Mouse (Mus musculus): ENCODE measurements around the gene Ralgapa2. TPM values are rescaled to one million over a fixed set of nuclear protein-coding genes. Genes with fewer than 3 reads are reported as not detected.

Ralgapa2 gene
- polyA plus RNA-seq, 1 experiment from 2014 or later = 4.0 TPM

- Histone ChIP-seq H3K27ac (no peak within 1 kb of the TSS), H3K4me1 (peaks cover 44% of the 10 kb centered on the region), H3K4me3 (peak within 1 kb of the TSS; percentile 47), H3K4me2 (peak within 1 kb of the TSS; percentile 99), H3K27me3 (peaks cover 90% of the 10 kb centered on the region), H3K36me3 (no peaks in the 10 kb centered on the region), H3K9ac (no peak within 1 kb of the TSS), H3K9me3 (no peaks in the 10 kb centered on the region)
- ATAC-seq (ENCODE audit: insufficient number of reproducible peaks, low FRiP score, low TSS enrichment, low read depth) = no peak; the same call in 1 of the 2 replicates
- under 1% methylated on average over 78 of the region's 86 CpGs for WGBS
Observed at GRCm38 (mm10) chr2:146221076-146221928, 290.8 kb downstream of the Ralgapa2 start, which contains the start of gene Insm1. Gene Insm1 (plus strand): TSS chr2:146221921.

- Histone ChIP-seq H3K4me3 (peak overlapping the region; percentile 47), H3K4me2 (peak overlapping the region; percentile 99), H3K4me1 (peaks cover 44% of the 10 kb centered on the region), H3K27me3 (peaks cover 90% of the 10 kb centered on the region), H3K9ac (no peak overlapping the region), H3K9me3 (no peaks in the 10 kb centered on the region), H3K36me3 (no peaks in the 10 kb centered on the region), H3K27ac (no peak overlapping the region)
- no peak for ATAC-seq (ENCODE audit: insufficient number of reproducible peaks, low FRiP score, low TSS enrichment, low read depth)
- WGBS = 2% methylated on average over 24 of the region's 24 CpGs
Observed at GRCm38 (mm10) chr2:146220591-146221075, 291.5 kb downstream of the Ralgapa2 start.

GRCm38 (mm10) chr2:146219791-146220190 lies 292.4 kb downstream of the Ralgapa2 start:
- 13% methylated on average over 11 of the region's 11 CpGs for WGBS
- Histone ChIP-seq H3K4me1 (peaks cover 44% of the 10 kb centered on the region), H3K9ac (no peak overlapping the region), H3K27ac (no peak overlapping the region), H3K27me3 (peaks cover 90% of the 10 kb centered on the region), H3K36me3 (no peaks in the 10 kb centered on the region), H3K4me3 (no peak overlapping the region), H3K4me2 (no peak overlapping the region), H3K9me3 (no peaks in the 10 kb centered on the region)
- no peak for ATAC-seq (ENCODE audit: insufficient number of reproducible peaks, low FRiP score, low TSS enrichment, low read depth)

GRCm38 (mm10) chr2:146218881-146219535 lies 293.1 kb downstream of the Ralgapa2 start:
- Histone ChIP-seq H3K9me3 (no peaks in the 10 kb centered on the region), H3K4me2 (no peak overlapping the region), H3K4me1 (peaks cover 44% of the 10 kb centered on the region), H3K36me3 (no peaks in the 10 kb centered on the region), H3K27me3 (peaks cover 88% of the 10 kb centered on the region), H3K27ac (no peak overlapping the region), H3K9ac (no peak overlapping the region), H3K4me3 (no peak overlapping the region)
- WGBS = 3% methylated on average over 19 of the region's 19 CpGs
- no peak for ATAC-seq (ENCODE audit: insufficient number of reproducible peaks, low FRiP score, low TSS enrichment, low read depth)

GRCm38 (mm10) chr2:146218161-146218691 lies 293.9 kb downstream of the Ralgapa2 start:
- Histone ChIP-seq H3K36me3 (no peaks in the 10 kb centered on the region), H3K4me1 (peaks cover 39% of the 10 kb centered on the region), H3K27ac (no peak overlapping the region), H3K27me3 (peaks cover 85% of the 10 kb centered on the region), H3K9me3 (no peaks in the 10 kb centered on the region), H3K4me3 (peak overlapping the region; percentile 24), H3K4me2 (peak overlapping the region; percentile 36), H3K9ac (no peak overlapping the region)
- WGBS = 1% methylated on average over 40 of the region's 40 CpGs
- no peak for ATAC-seq (ENCODE audit: insufficient number of reproducible peaks, low FRiP score, low TSS enrichment, low read depth)

- no peak overlapping the region for H3K4me3 ChIP-seq
- no peak for ATAC-seq (ENCODE audit: insufficient number of reproducible peaks, low FRiP score, low TSS enrichment, low read depth)
- no peak overlapping the region for H3K4me2 ChIP-seq
- H3K4me1 ChIP-seq = peaks cover 31% of the 10 kb centered on the region
- H3K9ac ChIP-seq = no peak overlapping the region
- H3K27ac ChIP-seq = no peak overlapping the region
- no peaks in the 10 kb centered on the region for H3K36me3 ChIP-seq
- H3K27me3 ChIP-seq = peaks cover 81% of the 10 kb centered on the region
- no peaks in the 10 kb centered on the region for H3K9me3 ChIP-seq
- WGBS = 3% methylated on average over 16 of the region's 16 CpGs
Observed at GRCm38 (mm10) chr2:146217227-146217980, 294.7 kb downstream of the Ralgapa2 start.

GRCm38 (mm10) chr2:146216111-146217064 lies 295.8 kb downstream of the Ralgapa2 start:
- H3K27ac ChIP-seq = no peak overlapping the region
- no peak overlapping the region for H3K4me2 ChIP-seq
- peaks cover 21% of the 10 kb centered on the region for H3K4me1 ChIP-seq
- H3K9me3 ChIP-seq = no peaks in the 10 kb centered on the region
- no peak overlapping the region for H3K4me3 ChIP-seq
- ATAC-seq (ENCODE audit: insufficient number of reproducible peaks, low FRiP score, low TSS enrichment, low read depth) = no peak
- H3K36me3 ChIP-seq = no peaks in the 10 kb centered on the region
- no peak overlapping the region for H3K9ac ChIP-seq
- WGBS = 14% methylated on average over 14 of the region's 14 CpGs
- peaks cover 71% of the 10 kb centered on the region for H3K27me3 ChIP-seq

GRCm38 (mm10) chr2:146214715-146215114 lies 297.4 kb downstream of the Ralgapa2 start:
- ATAC-seq (ENCODE audit: insufficient number of reproducible peaks, low FRiP score, low TSS enrichment, low read depth) = no peak
- no peak overlapping the region for H3K4me3 ChIP-seq
- no peak overlapping the region for H3K4me2 ChIP-seq
- WGBS = 2% methylated on average over 9 of the region's 9 CpGs
- H3K4me1 ChIP-seq = peaks cover 12% of the 10 kb centered on the region
- peaks cover 57% of the 10 kb centered on the region for H3K27me3 ChIP-seq
- no peak overlapping the region for H3K27ac ChIP-seq
- no peaks in the 10 kb centered on the region for H3K36me3 ChIP-seq
- no peaks in the 10 kb centered on the region for H3K9me3 ChIP-seq
- H3K9ac ChIP-seq = no peak overlapping the region

GRCm38 (mm10) chr2:146210968-146211367 lies 301.2 kb downstream of the Ralgapa2 start:
- Histone ChIP-seq H3K9me3 (no peaks in the 10 kb centered on the region), H3K27ac (no peak overlapping the region), H3K27me3 (peaks cover 26% of the 10 kb centered on the region), H3K36me3 (no peaks in the 10 kb centered on the region), H3K4me3 (no peak overlapping the region), H3K9ac (no peak overlapping the region), H3K4me2 (no peak overlapping the region), H3K4me1 (no peaks in the 10 kb centered on the region)
- ATAC-seq (ENCODE audit: insufficient number of reproducible peaks, low FRiP score, low TSS enrichment, low read depth) = no peak
- WGBS = 45% methylated on average over 4 of the region's 4 CpGs

GRCm38 (mm10) chr2:146197947-146198346 lies 314.2 kb downstream of the Ralgapa2 start:
- ATAC-seq (ENCODE audit: insufficient number of reproducible peaks, low FRiP score, low TSS enrichment, low read depth) = no peak
- no peaks in the 10 kb centered on the region for H3K27me3 ChIP-seq
- 67% methylated on average over 7 of the region's 7 CpGs for WGBS

More at GRCm38 (mm10) chr2:146197947-146198346, 314.2 kb downstream of the Ralgapa2 start:
- no peak overlapping the region for H3K4me3 ChIP-seq
- H3K36me3 ChIP-seq = no peaks in the 10 kb centered on the region
- H3K4me1 ChIP-seq = no peaks in the 10 kb centered on the region
- H3K27ac ChIP-seq = no peak overlapping the region
- no peak overlapping the region for H3K4me2 ChIP-seq
- no peaks in the 10 kb centered on the region for H3K9me3 ChIP-seq
- no peak overlapping the region for H3K9ac ChIP-seq

All from limb, embryonic 15.5 days (tissue).